Mouse (Mus musculus) hindbrain, embryonic 13.5 days (tissue): ENCODE data around the gene Kif6. TPM values are rescaled to one million over a fixed set of nuclear protein-coding genes. Genes with fewer than 3 reads are reported as not detected.
A peak's percentile ranks its signal among the peaks of the same experiment; 100 is the strongest.

ENCODE experiments used
- ATAC-seq: fragments of 200-750 bp; cut with Nextera tagmentation; 2 replicates; pipeline ENCODE4 v1.8.0; 2017; ENCODE audit warnings: moderate TSS enrichment; ENCODE audit not compliant: low FRiP score
- H3K27ac ChIP-seq: fragments of 300-500 bp; sonication (generic); 2 replicates; pipeline ENCODE4 v1.5.1; 2015; ENCODE audit warnings: inconsistent platforms, mild to moderate bottlenecking, moderate library complexity
- H3K27me3 ChIP-seq: fragments of 300-500 bp; sonication (generic); 2 replicates; pipeline ENCODE4 v1.6.1; 2015; ENCODE audit warnings: mild to moderate bottlenecking, inconsistent platforms
- H3K36me3 ChIP-seq: fragments of 300-500 bp; sonication (generic); 2 replicates; pipeline ENCODE4 v1.6.1; 2015; ENCODE audit warnings: mild to moderate bottlenecking, inconsistent platforms
- H3K4me1 ChIP-seq: fragments of 300-500 bp; sonication (generic); replicated peaks from 2 replicates; pipeline ENCODE4 v1.6.1; 2015; ENCODE audit warnings: inconsistent platforms
- H3K4me2 ChIP-seq: fragments of 300-500 bp; sonication (generic); 2 replicates; pipeline ENCODE4 v1.6.1; 2015; ENCODE audit warnings: inconsistent platforms, mild to moderate bottlenecking, moderate library complexity
- H3K4me3 ChIP-seq: fragments of 300-500 bp; sonication (generic); 2 replicates; pipeline ENCODE4 v1.5.1; 2015; ENCODE audit warnings: mild to moderate bottlenecking, inconsistent platforms
- H3K9ac ChIP-seq: fragments of 300-500 bp; sonication (generic); 2 replicates; pipeline ENCODE4 v1.6.1; 2015; ENCODE audit warnings: mild to moderate bottlenecking, inconsistent platforms
- H3K9me3 ChIP-seq: fragments of 300-500 bp; sonication (generic); 2 replicates; pipeline ENCODE4 v1.6.1; 2016; ENCODE audit warnings: inconsistent platforms
- WGBS: fragments of 180-500 bp; shearing (Covaris S2); methylation state at CpG from one replicate; pipeline ENCODE4 v1.1.7; 2015; 5-methylcytosine and 5-hydroxymethylcytosine counted together
- polyA plus RNA-seq: library from polyadenylated mRNA; unstranded; fragments of >200 nt; fragmentation: Nextera tagmentation; extraction: Ambion mirVana; gene quantifications from 2 replicates; pipeline ENCODE4 v1.2.1, GENCODE M21; 2015

The Kif6 gene
- polyA plus RNA-seq, 1 experiment from 2014 or later, result 3.2 TPM

DNA sequence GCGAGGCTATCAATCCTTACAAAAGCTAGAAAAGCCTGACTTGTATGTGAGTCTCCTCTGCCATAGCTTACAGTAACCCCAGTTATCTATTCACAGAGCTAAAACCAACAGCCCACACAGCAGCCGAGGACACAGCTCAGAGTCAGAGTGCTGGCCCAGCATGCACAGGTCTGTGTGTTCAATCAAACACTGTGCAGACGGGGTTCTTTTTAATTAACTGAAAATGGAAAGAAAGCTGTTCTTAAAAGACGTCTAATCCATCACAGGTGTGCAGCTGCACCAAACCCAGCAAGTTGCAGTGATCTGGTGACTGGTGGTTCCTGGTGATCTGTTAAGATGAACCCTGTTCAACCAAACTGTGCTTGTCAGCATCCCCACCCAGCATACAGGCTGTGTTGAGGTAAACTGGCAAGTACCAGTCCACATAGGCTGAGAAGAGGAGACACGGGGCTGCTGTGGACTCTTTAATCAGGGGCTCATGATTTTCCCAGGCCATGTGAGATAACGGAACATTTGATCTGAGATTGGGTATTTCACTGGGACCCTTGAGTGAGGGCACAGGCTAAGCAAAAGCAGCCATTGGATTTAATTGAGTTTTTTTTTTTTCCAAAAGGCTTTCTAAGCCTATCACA, 193.9 kb downstream of the Kif6 start:
- Histone ChIP-seq H3K4me2 (no peak overlapping the region), H3K36me3 (no peaks in the 10 kb centered on the region), H3K9ac (no peak overlapping the region), H3K9me3 (0 out of 2 replicates have a peak, but pooled peaks cover 4% of the 10 kb centered on the region), H3K4me1 (0 out of 2 replicates have a peak, but pooled peaks cover 4% of the 10 kb centered on the region), H3K27ac (no peak overlapping the region; the same call in 1 of the 2 replicates), H3K27me3 (no peaks in the 10 kb centered on the region), H3K4me3 (no peak overlapping the region)
- WGBS, result 69% methylated on average over 6 of the region's 6 CpGs
- no peak for ATAC-seq

DNA sequence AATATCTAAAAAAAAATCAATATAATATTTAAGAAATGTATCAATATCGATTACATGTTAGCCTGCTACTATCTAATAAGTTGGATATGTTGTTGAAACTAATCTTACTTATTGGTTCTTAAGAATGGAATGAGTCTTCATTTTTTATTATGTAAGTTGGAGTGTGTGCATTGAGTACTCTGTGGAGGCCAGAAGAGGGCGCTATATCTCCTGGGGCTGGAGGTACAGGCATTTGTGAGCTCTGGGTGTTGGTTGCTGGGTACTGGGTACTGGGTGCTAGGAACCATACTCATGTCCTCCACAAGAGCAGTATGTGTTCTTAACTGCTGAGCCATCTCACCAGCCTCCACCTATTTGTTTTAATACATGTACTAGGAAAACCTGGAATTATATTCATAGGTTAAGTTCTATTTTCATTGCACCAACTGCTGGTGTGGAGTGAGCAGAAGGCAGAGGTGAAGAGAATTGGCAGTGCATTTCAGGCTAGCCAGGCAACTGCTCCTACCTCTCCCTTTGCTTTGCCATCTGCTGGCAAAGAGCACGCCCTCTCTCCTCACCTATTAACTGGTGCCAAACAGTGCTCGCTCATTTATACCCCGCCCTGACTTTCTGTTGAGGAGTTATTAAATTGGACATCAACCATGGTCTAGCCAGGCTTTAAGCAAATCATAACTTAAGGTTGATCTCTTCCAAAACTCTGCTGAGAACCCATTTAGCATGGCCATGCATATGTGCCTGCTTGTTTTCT, 199.1 kb downstream of the Kif6 start:
- 89% methylated on average over 5 of the region's 5 CpGs for WGBS
- no peak for ATAC-seq
- H3K27ac ChIP-seq, result no peak overlapping the region

DNA sequence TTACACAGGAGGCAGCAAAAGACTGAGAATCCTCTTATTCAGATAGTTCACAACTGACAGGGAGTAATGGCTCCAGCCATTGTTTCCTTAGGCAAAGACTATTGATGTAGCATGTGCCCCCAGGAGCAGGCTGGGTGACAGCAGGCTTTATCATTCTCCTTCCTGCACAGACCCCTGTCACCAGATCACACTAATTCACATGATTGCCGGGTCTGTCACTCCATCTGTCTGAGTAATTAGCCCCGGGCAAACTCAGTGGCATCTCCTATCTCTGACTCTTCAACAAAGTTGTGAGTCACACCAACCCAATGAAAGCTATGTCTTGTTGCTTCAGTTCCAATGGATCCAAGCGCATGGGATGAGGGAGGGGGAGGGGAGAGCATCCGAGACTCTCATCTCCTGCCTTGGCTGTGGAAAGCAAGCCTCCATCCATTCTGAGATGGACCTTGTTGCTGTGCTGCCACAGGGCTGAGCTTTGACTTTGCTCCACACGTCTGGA, 201.2 kb downstream of the Kif6 start:
- Histone ChIP-seq H3K9ac (no peak overlapping the region), H3K4me1 (peaks cover 20% of the 10 kb centered on the region), H3K4me3 (no peak overlapping the region), H3K4me2 (no peak overlapping the region), H3K36me3 (no peaks in the 10 kb centered on the region), H3K27ac (peak overlapping the region; percentile 9; the same call in 1 of the 2 replicates), H3K27me3 (0 out of 2 replicates have a peak, but pooled peaks cover 3% of the 10 kb centered on the region), H3K9me3 (no peaks in the 10 kb centered on the region)
- ATAC-seq, result peak; percentile 76; the same call in 1 of the 2 replicates
- 12% methylated on average over 5 of the region's 5 CpGs for WGBS

More for the DNA sequence above, 199.1 kb downstream of the Kif6 start:
- Histone ChIP-seq H3K4me1 (peaks cover 24% of the 10 kb centered on the region), H3K9me3 (no peaks in the 10 kb centered on the region), H3K4me2 (no peak overlapping the region), H3K36me3 (no peaks in the 10 kb centered on the region), H3K27me3 (0 out of 2 replicates have a peak, but pooled peaks cover 3% of the 10 kb centered on the region), H3K9ac (no peak overlapping the region), H3K4me3 (no peak overlapping the region)

- H3K4me3 ChIP-seq, result no peak overlapping the region
- 35% methylated on average over 5 of the region's 5 CpGs for WGBS
Measured at GRCm38 (mm10) chr17:49816703-49817102, 201.8 kb downstream of the Kif6 start.

DNA sequence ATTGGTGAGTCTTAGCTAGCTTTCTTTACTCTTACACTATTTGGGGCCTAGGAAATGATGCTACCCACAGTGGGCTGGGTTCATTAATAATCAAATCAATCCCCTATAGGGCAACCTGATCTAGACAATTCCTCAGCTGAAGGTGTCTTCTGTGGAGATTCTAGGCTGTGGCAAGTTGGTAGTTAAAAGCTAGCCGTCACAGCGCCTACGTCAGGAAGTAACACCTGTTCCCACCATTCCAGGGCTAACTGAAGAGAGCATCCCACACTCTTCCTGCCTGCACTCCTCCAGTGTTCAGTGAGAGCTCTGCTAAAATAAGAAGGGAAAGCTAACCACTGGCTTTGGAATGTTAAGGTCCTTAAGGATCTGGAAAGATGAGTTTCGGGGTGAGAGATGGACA, 205.3 kb downstream of the Kif6 start:
- WGBS, result 94% methylated on average over 4 of the region's 4 CpGs
- H3K4me3 ChIP-seq, result no peak overlapping the region

More at GRCm38 (mm10) chr17:49816703-49817102, 201.8 kb downstream of the Kif6 start:
- peak; percentile 67; the same call in 1 of the 2 replicates for ATAC-seq
- no peaks in the 10 kb centered on the region for H3K36me3 ChIP-seq
- 0 out of 2 replicates have a peak, but pooled peaks cover 3% of the 10 kb centered on the region for H3K27me3 ChIP-seq
- no peak overlapping the region for H3K27ac ChIP-seq
- no peak overlapping the region for H3K9ac ChIP-seq
- peaks cover 20% of the 10 kb centered on the region for H3K4me1 ChIP-seq
- H3K9me3 ChIP-seq, result no peaks in the 10 kb centered on the region
- H3K4me2 ChIP-seq, result no peak overlapping the region

DNA sequence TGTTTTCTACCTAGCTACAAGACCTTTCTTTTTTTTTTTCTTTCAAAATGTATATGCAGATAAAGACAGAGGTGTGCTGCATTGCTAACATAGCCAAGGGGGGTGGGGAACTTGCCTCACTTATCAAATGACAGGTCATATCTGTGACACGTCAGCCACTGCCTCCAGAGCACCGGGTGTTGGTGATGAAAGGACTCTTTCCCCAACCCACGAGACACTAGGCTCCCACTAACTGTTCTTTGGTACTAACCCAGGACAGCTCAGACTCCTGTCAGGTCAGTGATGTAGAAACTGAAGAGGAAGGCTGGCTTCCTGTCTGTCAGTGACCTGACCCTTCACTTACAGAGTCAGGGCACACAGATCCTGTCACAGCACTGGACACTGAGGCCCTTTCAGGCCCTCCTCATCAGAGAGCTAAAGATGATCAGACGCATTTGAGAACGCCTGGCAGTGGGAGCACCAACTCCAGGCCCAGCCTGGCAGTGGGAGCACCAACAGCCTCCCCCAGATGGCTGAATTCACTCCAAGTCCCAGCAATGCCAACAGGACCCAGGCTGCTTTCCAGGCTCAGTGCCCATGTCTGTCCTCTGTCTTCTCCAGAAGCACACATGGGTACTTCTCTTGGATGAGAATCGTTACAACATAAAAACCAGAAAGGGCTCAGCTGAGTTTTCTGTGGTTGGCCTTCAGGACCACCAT, 209.4 kb downstream of the Kif6 start:
- Histone ChIP-seq H3K9me3 (no peaks in the 10 kb centered on the region), H3K4me2 (no peak overlapping the region), H3K9ac (no peak overlapping the region), H3K4me3 (no peak overlapping the region), H3K36me3 (no peaks in the 10 kb centered on the region), H3K4me1 (no peaks in the 10 kb centered on the region), H3K27ac (no peak overlapping the region), H3K27me3 (no peaks in the 10 kb centered on the region)
- no peak for ATAC-seq
- WGBS, result 73% methylated on average over 6 of the region's 6 CpGs

More for the DNA sequence above, 205.3 kb downstream of the Kif6 start:
- H3K27ac ChIP-seq, result no peak overlapping the region
- 0 out of 2 replicates have a peak, but pooled peaks cover 3% of the 10 kb centered on the region for H3K27me3 ChIP-seq
- no peaks in the 10 kb centered on the region for H3K36me3 ChIP-seq
- H3K4me1 ChIP-seq, result peaks cover 17% of the 10 kb centered on the region
- no peaks in the 10 kb centered on the region for H3K9me3 ChIP-seq
- no peak overlapping the region for H3K9ac ChIP-seq
- H3K4me2 ChIP-seq, result no peak overlapping the region
- ATAC-seq, result no peak

GRCm38 (mm10) chr17:49824841-49825450, 210.0 kb downstream of the Kif6 start:
- WGBS, result 86% methylated on average over 7 of the region's 7 CpGs

DNA sequence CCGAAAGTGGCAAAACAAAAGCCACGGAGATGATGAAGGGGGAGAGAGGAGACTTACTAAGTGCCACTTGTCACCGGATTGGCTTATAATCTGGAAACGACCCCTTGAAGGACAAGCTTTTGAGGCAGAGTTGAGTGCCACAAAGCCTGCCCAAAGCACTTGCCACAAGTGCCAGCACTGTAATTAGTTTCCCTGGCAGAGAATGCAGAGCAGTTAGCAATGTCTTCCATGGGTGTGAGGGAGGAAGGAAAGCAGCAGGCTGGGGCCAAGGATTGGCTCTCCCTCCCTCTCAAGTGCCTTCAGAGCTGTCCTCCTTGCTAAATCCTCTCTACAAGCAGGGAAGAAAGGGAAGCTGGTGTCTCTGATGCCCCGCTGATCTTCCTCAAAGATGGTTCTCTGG, 210.9 kb downstream of the Kif6 start:
- H3K4me2 ChIP-seq, result no peak overlapping the region
- no peak overlapping the region for H3K4me3 ChIP-seq
- no peaks in the 10 kb centered on the region for H3K4me1 ChIP-seq
- no peak overlapping the region for H3K9ac ChIP-seq
- H3K9me3 ChIP-seq, result no peaks in the 10 kb centered on the region
- no peak for ATAC-seq
- H3K27me3 ChIP-seq, result no peaks in the 10 kb centered on the region
- H3K36me3 ChIP-seq, result no peaks in the 10 kb centered on the region
- no peak overlapping the region for H3K27ac ChIP-seq
- 96% methylated on average over 5 of the region's 5 CpGs for WGBS

More at GRCm38 (mm10) chr17:49824841-49825450, 210.0 kb downstream of the Kif6 start:
- no peak overlapping the region for H3K4me3 ChIP-seq
- H3K27ac ChIP-seq, result no peak overlapping the region
- no peaks in the 10 kb centered on the region for H3K4me1 ChIP-seq
- H3K27me3 ChIP-seq, result no peaks in the 10 kb centered on the region
- no peak overlapping the region for H3K9ac ChIP-seq
- H3K36me3 ChIP-seq, result no peaks in the 10 kb centered on the region
- no peaks in the 10 kb centered on the region for H3K9me3 ChIP-seq
- H3K4me2 ChIP-seq, result no peak overlapping the region
- ATAC-seq, result no peak

DNA sequence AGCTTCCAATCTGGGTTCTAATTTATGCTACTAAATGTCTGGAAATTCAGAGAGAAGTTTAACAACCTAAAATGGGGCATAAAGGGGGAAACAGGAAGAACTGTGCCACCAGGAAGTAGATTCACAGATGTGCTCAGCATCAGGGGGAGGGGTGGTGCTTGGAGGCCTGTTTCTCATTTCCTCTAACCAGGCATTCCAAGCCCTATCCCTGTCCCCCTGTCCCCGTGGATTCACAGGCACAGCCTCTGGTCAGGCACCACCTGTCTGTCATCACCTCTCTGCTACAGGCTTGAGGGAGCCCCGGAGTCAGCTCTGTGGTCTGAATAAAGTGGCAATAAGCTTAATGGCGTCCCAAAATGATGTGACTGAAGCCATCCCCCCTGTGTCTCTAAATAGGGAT, 216.8 kb downstream of the Kif6 start:
- H3K27me3 ChIP-seq, result no peaks in the 10 kb centered on the region
- no peak overlapping the region for H3K4me2 ChIP-seq
- H3K4me3 ChIP-seq, result no peak overlapping the region
- H3K9ac ChIP-seq, result no peak overlapping the region
- ATAC-seq, result no peak
- H3K36me3 ChIP-seq, result no peaks in the 10 kb centered on the region
- H3K27ac ChIP-seq, result no peak overlapping the region
- no peaks in the 10 kb centered on the region for H3K4me1 ChIP-seq
- H3K9me3 ChIP-seq, result no peaks in the 10 kb centered on the region
- 71% methylated on average over 3 of the region's 3 CpGs for WGBS

DNA sequence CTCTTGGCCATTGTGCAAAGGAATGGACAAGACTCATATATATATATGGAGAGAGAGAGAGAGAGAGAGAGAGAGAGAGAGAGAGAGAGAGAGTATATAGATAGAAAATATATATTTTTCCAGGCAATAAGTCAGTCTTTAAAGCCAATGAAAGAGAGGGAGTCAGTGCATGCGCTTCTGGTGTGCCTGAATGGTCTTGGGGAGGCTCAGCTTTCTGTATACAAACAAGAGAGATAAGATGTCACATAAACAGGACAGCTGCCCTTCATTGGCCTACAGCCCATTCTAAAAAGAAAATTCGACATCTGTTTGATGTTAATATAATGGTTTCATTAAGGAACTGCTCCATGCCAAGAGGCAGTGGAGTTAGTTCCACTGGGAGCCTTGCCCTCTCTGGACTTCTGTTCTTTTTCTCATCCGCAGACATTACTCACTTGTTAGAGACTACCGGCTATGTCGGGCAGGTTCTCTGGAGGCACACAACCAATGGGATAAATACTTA, 219.2 kb downstream of the Kif6 start:
- no peak overlapping the region for H3K4me2 ChIP-seq
- no peaks in the 10 kb centered on the region for H3K36me3 ChIP-seq
- H3K9me3 ChIP-seq, result no peaks in the 10 kb centered on the region
- H3K9ac ChIP-seq, result no peak overlapping the region
- ATAC-seq, result no peak
- no peak overlapping the region for H3K4me3 ChIP-seq
- no peak overlapping the region for H3K27ac ChIP-seq
- no peaks in the 10 kb centered on the region for H3K4me1 ChIP-seq
- WGBS, result 83% methylated on average over 5 of the region's 5 CpGs
- no peaks in the 10 kb centered on the region for H3K27me3 ChIP-seq

- WGBS, result 60% methylated on average over 5 of the region's 5 CpGs
- no peaks in the 10 kb centered on the region for H3K9me3 ChIP-seq
- H3K4me2 ChIP-seq, result no peak overlapping the region
- H3K4me1 ChIP-seq, result no peaks in the 10 kb centered on the region
- no peak overlapping the region for H3K9ac ChIP-seq
- H3K27me3 ChIP-seq, result no peaks in the 10 kb centered on the region
- H3K36me3 ChIP-seq, result no peaks in the 10 kb centered on the region
- no peak overlapping the region for H3K4me3 ChIP-seq
- H3K27ac ChIP-seq, result no peak overlapping the region
- no peak for ATAC-seq
Measured at GRCm38 (mm10) chr17:49837417-49837816, 222.5 kb downstream of the Kif6 start.
